Mouse (Mus musculus) CD4-positive helper T cell, adult 2 months (primary cell): ENCODE data around the gene Gm10058.
"Not testable (repeated sequence)": the region's sequence is repeated elsewhere in the genome, so short reads cannot be mapped to it uniquely, and the experiment has no call there.

Experiments
- DNase-seq: peaks from one replicate; pipeline ENCODE4 v3.0.0-alpha.2; 2012; ENCODE audit warnings: low read depth, missing footprints, low spot score

The Gm10058 gene

DNA sequence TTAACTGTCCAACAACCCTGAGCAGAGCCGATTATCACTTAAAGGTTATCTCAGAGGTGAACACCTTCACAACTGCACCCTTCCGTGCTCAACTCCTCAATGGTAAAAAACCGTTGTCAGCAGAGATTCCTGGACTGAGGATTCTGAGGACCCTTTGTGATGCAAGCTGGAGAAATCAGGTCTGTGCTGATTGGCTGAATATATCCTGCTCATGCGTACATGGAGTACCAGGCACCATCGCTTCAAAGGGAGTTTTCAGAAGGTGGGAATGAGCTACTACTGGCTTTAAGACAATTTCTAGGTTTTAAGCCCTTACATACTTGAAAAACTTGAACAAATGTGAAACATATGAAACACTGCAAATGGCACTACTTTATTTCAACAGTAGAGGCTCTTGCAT is at the start of gene Gm10058:
Gene Gm10058, minus strand, starts transcription at position 101 of the 400 bp plus-strand sequence.
- not testable (repeated sequence) for DNase-seq
